Mouse (Mus musculus) kidney, embryonic 16.5 days (tissue): ENCODE data around the gene Mapk3. TPM values are rescaled to one million over a fixed set of nuclear protein-coding genes. Genes with fewer than 3 reads are reported as not detected.
"Not testable (repeated sequence)": the region's sequence is repeated elsewhere in the genome, so short reads cannot be mapped to it uniquely, and the experiment has no call there.

Source experiments
- ATAC-seq: fragments of 200-750 bp; cut with Nextera tagmentation; 2 replicates; pipeline ENCODE4 v1.8.0; 2017; ENCODE audit warnings: moderate TSS enrichment; ENCODE audit not compliant: low FRiP score, low TSS enrichment
- H3K27ac ChIP-seq: fragments of 300-500 bp; sonication (generic); 2 replicates; pipeline ENCODE4 v1.5.1; 2014; ENCODE audit warnings: low read length
- H3K27me3 ChIP-seq: fragments of 300-500 bp; sonication (generic); 2 replicates; pipeline ENCODE4 v1.6.1; 2014; ENCODE audit warnings: low read length, control low read depth, mixed read lengths; ENCODE audit not compliant: insufficient read depth
- H3K36me3 ChIP-seq: fragments of 300-500 bp; sonication (generic); 2 replicates; pipeline ENCODE4 v1.6.1; 2014; ENCODE audit warnings: low read length, control low read depth, mixed read lengths; ENCODE audit not compliant: insufficient read depth
- H3K4me1 ChIP-seq: fragments of 300-500 bp; sonication (generic); 2 replicates; pipeline ENCODE4 v1.6.1; 2014; ENCODE audit warnings: low read length, control low read depth, mixed read lengths; ENCODE audit not compliant: insufficient read depth
- H3K4me2 ChIP-seq: fragments of 300-500 bp; sonication (generic); replicated peaks from 2 replicates; pipeline ENCODE4 v1.6.1; 2014; ENCODE audit warnings: low read depth, low read length
- H3K4me3 ChIP-seq: fragments of 300-500 bp; sonication (generic); 2 replicates; pipeline ENCODE4 v1.5.1; 2014; ENCODE audit warnings: mild to moderate bottlenecking, low read length
- H3K9ac ChIP-seq: fragments of 300-500 bp; sonication (generic); replicated peaks from 2 replicates; pipeline ENCODE4 v1.6.1; 2014; ENCODE audit warnings: low read length
- H3K9me3 ChIP-seq: fragments of 300-500 bp; sonication (generic); 2 replicates; pipeline ENCODE4 v1.6.1; 2016; ENCODE audit warnings: low read length, control low read depth
- WGBS: fragments of 180-500 bp; shearing (Covaris S2); extraction: QIAGEN DNeasy Blood & Tissue Kit; methylation state at CpG from one replicate; pipeline ENCODE4 v1.1.7; 2014; 5-methylcytosine and 5-hydroxymethylcytosine counted together
- polyA plus RNA-seq: library from polyadenylated mRNA; unstranded; fragments of >200 nt; fragmentation: Nextera tagmentation; extraction: Ambion mirVana; gene quantifications from 2 replicates; pipeline ENCODE4 v1.2.1, GENCODE M21; 2015

Gene Mapk3
- polyA plus RNA-seq: 77.9 and 79.5 TPM in 2 replicates

GRCm38 (mm10) chr7:126759050-126759671 is at the start of gene Mapk3:
TSS of gene Mapk3 (plus strand) at chr7:126759601.
- H3K4me2 ChIP-seq: peak within 1 kb of the TSS; percentile 84
- peaks cover 30% of the 10 kb centered on the region for H3K4me1 ChIP-seq
- peak; percentile 60 for ATAC-seq
- peak within 1 kb of the TSS; percentile 92 for H3K9ac ChIP-seq
- H3K36me3 ChIP-seq: peaks cover 13% of the 10 kb centered on the region
- WGBS: 0% methylated on average over 9 of the region's 38 CpGs
- H3K27ac ChIP-seq: peak within 1 kb of the TSS; percentile 95
- no peaks in the 10 kb centered on the region for H3K27me3 ChIP-seq
- H3K9me3 ChIP-seq: no peaks in the 10 kb centered on the region
- peak within 1 kb of the TSS; percentile 88 for H3K4me3 ChIP-seq

- 63% methylated on average over 4 of the region's 4 CpGs for WGBS
- no peak for ATAC-seq
- no peak overlapping the region for H3K9ac ChIP-seq
These were observed 49.1 kb upstream of the Mapk3 start for GRCm38 (mm10) chr7:126710266-126710665.

GRCm38 (mm10) chr7:126711910-126712309 is 47.5 kb upstream of the Mapk3 start:
- no peak overlapping the region for H3K9ac ChIP-seq
- no peak overlapping the region for H3K4me3 ChIP-seq
- H3K36me3 ChIP-seq: no peaks in the 10 kb centered on the region
- H3K27me3 ChIP-seq: no peaks in the 10 kb centered on the region
- peaks cover 5% of the 10 kb centered on the region; the same call in 1 of the 2 replicates for H3K9me3 ChIP-seq
- no peak for ATAC-seq
- no peaks in the 10 kb centered on the region for H3K4me1 ChIP-seq
- no peak overlapping the region for H3K27ac ChIP-seq
- H3K4me2 ChIP-seq: no peak overlapping the region
- WGBS: 74% methylated on average over 3 of the region's 3 CpGs

More at GRCm38 (mm10) chr7:126710266-126710665, 49.1 kb upstream of the Mapk3 start:
- H3K27ac ChIP-seq: no peak overlapping the region
- peaks cover 2% of the 10 kb centered on the region; the same call in 1 of the 2 replicates for H3K27me3 ChIP-seq
- H3K4me2 ChIP-seq: no peak overlapping the region
- no peak overlapping the region for H3K4me3 ChIP-seq
- H3K4me1 ChIP-seq: no peaks in the 10 kb centered on the region
- peaks cover 5% of the 10 kb centered on the region; the same call in 1 of the 2 replicates for H3K9me3 ChIP-seq
- no peaks in the 10 kb centered on the region for H3K36me3 ChIP-seq

- H3K9me3 ChIP-seq: no peaks in the 10 kb centered on the region
- no peaks in the 10 kb centered on the region for H3K27me3 ChIP-seq
- WGBS: 81% methylated on average over 4 of the region's 4 CpGs
- H3K9ac ChIP-seq: no peak overlapping the region
- ATAC-seq: no peak
- H3K4me1 ChIP-seq: no peaks in the 10 kb centered on the region
- no peak overlapping the region for H3K27ac ChIP-seq
- no peak overlapping the region for H3K4me3 ChIP-seq
- no peak overlapping the region for H3K4me2 ChIP-seq
- H3K36me3 ChIP-seq: no peaks in the 10 kb centered on the region
These were observed 43.7 kb upstream of the Mapk3 start for GRCm38 (mm10) chr7:126715679-126716078.

- Histone ChIP-seq H3K9ac (no peak overlapping the region), H3K27ac (no peak overlapping the region), H3K4me3 (no peak overlapping the region), H3K4me1 (no peaks in the 10 kb centered on the region), H3K4me2 (no peak overlapping the region), H3K27me3 (no peaks in the 10 kb centered on the region), H3K9me3 (no peaks in the 10 kb centered on the region), H3K36me3 (no peaks in the 10 kb centered on the region)
- no peak for ATAC-seq
- 82% methylated on average over 3 of the region's 3 CpGs for WGBS
These were observed 41.8 kb upstream of the Mapk3 start for GRCm38 (mm10) chr7:126717566-126717965.

- Histone ChIP-seq H3K27ac (no peak overlapping the region), H3K9me3 (no peaks in the 10 kb centered on the region; the same call in 1 of the 2 replicates), H3K27me3 (no peaks in the 10 kb centered on the region), H3K4me1 (no peaks in the 10 kb centered on the region), H3K4me3 (no peak overlapping the region), H3K36me3 (no peaks in the 10 kb centered on the region), H3K4me2 (no peak overlapping the region), H3K9ac (no peak overlapping the region)
- WGBS: 87% methylated on average over 5 of the region's 5 CpGs
- no peak for ATAC-seq
These were observed 40.5 kb upstream of the Mapk3 start for GRCm38 (mm10) chr7:126718787-126719337.

GRCm38 (mm10) chr7:126721635-126722034 is 37.8 kb upstream of the Mapk3 start:
- no peak overlapping the region for H3K27ac ChIP-seq
- no peak for ATAC-seq
- no peak overlapping the region for H3K4me3 ChIP-seq
- no peak overlapping the region for H3K4me2 ChIP-seq
- H3K9ac ChIP-seq: no peak overlapping the region
- WGBS: 93% methylated on average over 13 of the region's 13 CpGs
- no peaks in the 10 kb centered on the region for H3K4me1 ChIP-seq
- H3K9me3 ChIP-seq: no peaks in the 10 kb centered on the region; the same call in 1 of the 2 replicates
- no peaks in the 10 kb centered on the region for H3K36me3 ChIP-seq
- H3K27me3 ChIP-seq: no peaks in the 10 kb centered on the region

GRCm38 (mm10) chr7:126725077-126725476 is 34.3 kb upstream of the Mapk3 start:
- Histone ChIP-seq H3K9me3 (no peaks in the 10 kb centered on the region; the same call in 1 of the 2 replicates), H3K36me3 (no peaks in the 10 kb centered on the region), H3K9ac (no peak overlapping the region), H3K27ac (no peak overlapping the region), H3K4me2 (no peak overlapping the region), H3K27me3 (no peaks in the 10 kb centered on the region), H3K4me1 (no peaks in the 10 kb centered on the region), H3K4me3 (no peak overlapping the region)
- ATAC-seq: no peak
- WGBS: 74% methylated on average over 3 of the region's 3 CpGs

- no peak for ATAC-seq
- no peaks in the 10 kb centered on the region for H3K4me1 ChIP-seq
- no peak overlapping the region for H3K9ac ChIP-seq
- no peaks in the 10 kb centered on the region for H3K27me3 ChIP-seq
- no peak overlapping the region for H3K27ac ChIP-seq
- no peak overlapping the region for H3K4me3 ChIP-seq
- H3K36me3 ChIP-seq: no peaks in the 10 kb centered on the region
- 82% methylated on average over 5 of the region's 5 CpGs for WGBS
- no peak overlapping the region for H3K4me2 ChIP-seq
- no peaks in the 10 kb centered on the region; the same call in 1 of the 2 replicates for H3K9me3 ChIP-seq
These were observed 33.7 kb upstream of the Mapk3 start for GRCm38 (mm10) chr7:126725667-126726066.

- H3K4me1 ChIP-seq, H3K9ac ChIP-seq, H3K4me3 ChIP-seq, H3K4me2 ChIP-seq, H3K9me3 ChIP-seq, H3K36me3 ChIP-seq, H3K27ac ChIP-seq, H3K27me3 ChIP-seq, ATAC-seq: not testable (repeated sequence)
- WGBS: 78% methylated on average over 4 of the region's 4 CpGs
These were observed 29.1 kb upstream of the Mapk3 start for GRCm38 (mm10) chr7:126730256-126730789.
